Mouse (Mus musculus) fat pad, adult 2 months (tissue): ENCODE data around the gene Taar5.

Experiments used
- DNase-seq: peaks from one replicate; pipeline ENCODE4 v3.0.0-alpha.2; 2011; ENCODE audit warnings: low read depth, low spot score; ENCODE audit errors: extremely low read depth

The Taar5 gene

GRCm38 (mm10) chr10:24007034-24007433 lies 36.5 kb downstream of the Taar5 start:
- DNase-seq = no peak

- DNase-seq = no peak
Observed at GRCm38 (mm10) chr10:24008143-24008542, 37.6 kb downstream of the Taar5 start.
